Mouse (Mus musculus) liver, embryonic 14.5 days (tissue): Measurements from ENCODE around the gene Tnfaip2. TPM values are rescaled to one million over a fixed set of nuclear protein-coding genes. Genes with fewer than 3 reads are reported as not detected.

ENCODE experiments used
- ATAC-seq: fragments of 200-750 bp; cut with Nextera tagmentation; 2 replicates; pipeline ENCODE4 v1.8.0; 2017; ENCODE audit warnings: moderate number of reproducible peaks, mild to moderate bottlenecking, moderate library complexity; ENCODE audit not compliant: insufficient read depth
- DNase-seq, 3 experiments: peaks; one replicate each; pipeline ENCODE4 v3.0.0-alpha.2; 2012 to 2013; ENCODE audit warnings: low read depth in 3 of 3, low spot score in 3 of 3
- H3K27ac ChIP-seq: fragments of 300-500 bp; sonication (generic); 2 replicates; pipeline ENCODE4 v1.5.1; 2014; ENCODE audit warnings: moderate library complexity, mild to moderate bottlenecking, control low read depth, inconsistent platforms
- H3K27me3 ChIP-seq: fragments of 300-500 bp; sonication (generic); 2 replicates; pipeline ENCODE4 v1.6.1; 2014; ENCODE audit warnings: mild to moderate bottlenecking, low read length, moderate library complexity; ENCODE audit not compliant: control insufficient read depth, insufficient read depth
- H3K36me3 ChIP-seq: fragments of 300-500 bp; sonication (generic); replicated peaks from 2 replicates; pipeline ENCODE4 v1.6.1; 2014; ENCODE audit warnings: low read depth; ENCODE audit not compliant: control insufficient read depth, insufficient read depth
- H3K4me1 ChIP-seq, 2 experiments: fragments of 200-500 bp in 1 of 2; fragments of 300-500 bp in 1 of 2; sonication (generic) in 1 of 2; replicated peaks; 2 replicates each; pipeline ENCODE4 v1.6.1; 2012 to 2014; ENCODE audit warnings: antibody characterized with exemption in 1 of 2, inconsistent platforms in 1 of 2, low read length in 1 of 2; ENCODE audit not compliant: control insufficient read depth in 2 of 2, insufficient read depth in 2 of 2
- H3K4me2 ChIP-seq: fragments of 300-500 bp; sonication (generic); 2 replicates; pipeline ENCODE4 v1.6.1; 2014; ENCODE audit warnings: low read depth, mild to moderate bottlenecking, control low read depth, moderate library complexity
- H3K4me3 ChIP-seq, 2 experiments: fragments of 200-500 bp in 1 of 2; fragments of 300-500 bp in 1 of 2; sonication (generic) in 1 of 2; 2 replicates each; pipeline ENCODE4 v1.5.1; 2012 to 2014; ENCODE audit warnings: low read depth in 2 of 2, low read length in 2 of 2, mild to moderate bottlenecking in 2 of 2, control low read depth in 1 of 2, inconsistent platforms in 1 of 2, moderate library complexity in 1 of 2; ENCODE audit not compliant: insufficient read depth in 1 of 2
- H3K9ac ChIP-seq: fragments of 300-500 bp; sonication (generic); replicated peaks from 2 replicates; pipeline ENCODE4 v1.6.1; 2014; ENCODE audit warnings: mild to moderate bottlenecking, control low read depth, moderate library complexity
- H3K9me3 ChIP-seq: fragments of 300-500 bp; sonication (generic); 2 replicates; pipeline ENCODE4 v1.6.1; 2016; ENCODE audit warnings: low read length, mixed read lengths; ENCODE audit not compliant: control insufficient read depth
- CTCF ChIP-seq: IDR thresholded peaks from 2 replicates; pipeline ENCODE4 v1.5.1; 2016; ENCODE audit warnings: antibody characterized with exemption, low read depth, control low read depth
- EP300 ChIP-seq: IDR thresholded peaks from 2 replicates; pipeline ENCODE4 v1.6.1; 2016; ENCODE audit warnings: antibody characterized with exemption, low read depth
- WGBS: fragments of 180-500 bp; shearing (Covaris S2); extraction: QIAGEN DNeasy Blood & Tissue Kit; methylation state at CpG from one replicate; pipeline ENCODE4 v1.1.7; 2014; ENCODE audit not compliant: insufficient replicate concordance; 5-methylcytosine and 5-hydroxymethylcytosine counted together
- polyA plus RNA-seq, 2 experiments: library from polyadenylated mRNA; depleted of rRNA in 1 of 2; stranded (reverse) in 1 of 2; unstranded in 1 of 2; fragments of >200 nt; fragmentation: Nextera tagmentation in 1 of 2; extraction: Ambion mirVana in 1 of 2; gene quantifications; 2 replicates each; pipeline versions ENCODE4 v1.2.1 to v1.2.3; 2012 to 2014

The Tnfaip2 gene
- polyA plus RNA-seq, 2 experiments, result 57.6 to 78.7 TPM

DNA sequence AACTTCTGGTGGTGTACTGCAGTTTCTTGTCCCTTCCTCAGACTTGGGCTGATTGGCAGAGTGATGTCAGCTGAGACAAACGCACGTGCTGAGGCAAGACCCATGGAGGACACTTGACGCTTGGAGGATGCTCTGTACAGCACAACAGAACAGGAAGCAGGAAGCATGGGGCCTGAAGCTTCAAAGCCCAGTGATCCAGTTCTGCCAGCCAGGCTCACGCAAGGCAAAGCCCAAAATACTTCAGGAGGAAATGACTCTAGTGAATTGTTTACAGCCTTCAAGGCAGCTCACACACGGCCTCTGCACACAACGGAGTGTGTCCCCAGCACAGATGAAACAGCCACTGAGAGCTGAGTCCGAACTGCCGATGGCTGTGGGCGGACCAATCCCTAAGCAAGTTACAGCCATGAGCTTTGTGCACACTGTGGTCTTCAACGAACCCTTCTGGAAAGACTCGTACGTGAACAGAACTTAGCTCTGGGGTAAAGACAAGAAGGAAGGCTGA, 60.8 kb downstream of the Tnfaip2 start:
- WGBS, result 40% methylated on average over 12 of the region's 12 CpGs
- H3K9me3 ChIP-seq, result no peaks in the 10 kb centered on the region
- no peak overlapping the region for H3K4me3 ChIP-seq
- no peak for TF ChIP-seq CTCF
- no peak for TF ChIP-seq EP300
- H3K9ac ChIP-seq, result no peak overlapping the region
- no peaks in the 10 kb centered on the region for H3K36me3 ChIP-seq
- H3K27ac ChIP-seq, result no peak overlapping the region
- no peaks in the 10 kb centered on the region; the same call in none of the 2 replicates for H3K27me3 ChIP-seq
- no peak for ATAC-seq
- H3K4me1 ChIP-seq, result peaks cover 6 to 17% of the 10 kb centered on the region in 2 experiments
- H3K4me2 ChIP-seq, result no peak overlapping the region
- no peak for DNase-seq

DNA sequence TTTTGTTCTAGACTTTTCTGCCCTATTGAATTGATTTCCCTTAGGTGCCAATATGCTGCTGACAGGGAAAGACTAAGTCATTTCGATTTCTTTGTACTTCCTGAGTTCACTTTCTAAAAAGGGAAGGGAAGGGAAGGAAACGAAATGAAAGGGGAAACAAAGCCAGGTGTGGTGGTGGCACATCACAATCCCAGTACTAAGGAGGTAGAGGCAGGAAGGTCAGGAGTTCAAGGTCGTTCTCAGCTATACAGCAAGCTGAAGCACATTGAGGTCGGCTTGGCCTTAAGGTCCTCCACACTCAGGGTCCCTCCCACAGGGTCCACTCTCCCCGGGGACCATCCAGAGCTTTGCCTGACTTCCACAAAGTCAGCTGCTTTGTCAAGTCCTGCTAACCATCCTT, 61.3 kb downstream of the Tnfaip2 start:
- Histone ChIP-seq H3K27ac (no peak overlapping the region), H3K4me3 (no peak overlapping the region), H3K36me3 (no peaks in the 10 kb centered on the region), H3K27me3 (no peaks in the 10 kb centered on the region; the same call in none of the 2 replicates), H3K9ac (no peak overlapping the region), H3K4me1 (peaks cover 8 to 20% of the 10 kb centered on the region in 2 experiments), H3K9me3 (no peaks in the 10 kb centered on the region), H3K4me2 (no peak overlapping the region)
- TF ChIP-seq EP300 (no peak), CTCF (no peak)
- no peak for DNase-seq
- ATAC-seq, result no peak
- 26% methylated on average over 5 of the region's 5 CpGs for WGBS

Other genes with a start within 250 kb of the Tnfaip2 start
- gene Amn, start 171.4 kb upstream of the Tnfaip2 start, polyA plus RNA-seq (2012; rRNA removed), result 0.61 and 0.77 TPM in 2 replicates
- 0.44 and 0.71 TPM in 2 replicates for gene Amn, start 171.4 kb upstream of the Tnfaip2 start, polyA plus RNA-seq (2014; fragmentation: Nextera tagmentation; extraction: Ambion mirVana)
- gene Cdc42bpb, start 64.8 kb upstream of the Tnfaip2 start, polyA plus RNA-seq (2012; rRNA removed), result 22.5 and 23.2 TPM in 2 replicates
- 5.3 and 6.6 TPM in 2 replicates for gene Cdc42bpb, start 64.8 kb upstream of the Tnfaip2 start, polyA plus RNA-seq (2014; fragmentation: Nextera tagmentation; extraction: Ambion mirVana)
- gene Lbhd2, start 35.7 kb upstream of the Tnfaip2 start, polyA plus RNA-seq (2012; rRNA removed), result not detected in 2 replicates
- gene Lbhd2, start 35.7 kb upstream of the Tnfaip2 start, polyA plus RNA-seq (2014; fragmentation: Nextera tagmentation; extraction: Ambion mirVana), result 0.15 and 0.21 TPM in 2 replicates
- gene Exoc3l4, start 25.5 kb upstream of the Tnfaip2 start, polyA plus RNA-seq (2012; rRNA removed), result 18.1 and 20.1 TPM in 2 replicates
- 15.8 and 19.3 TPM in 2 replicates for gene Exoc3l4, start 25.5 kb upstream of the Tnfaip2 start, polyA plus RNA-seq (2014; fragmentation: Nextera tagmentation; extraction: Ambion mirVana)
- 0.61 and 0.91 TPM in 2 replicates for gene Gm266, start 43.4 kb downstream of the Tnfaip2 start, polyA plus RNA-seq (2012; rRNA removed)
- 0.42 and 0.53 TPM in 2 replicates for gene Gm266, start 43.4 kb downstream of the Tnfaip2 start, polyA plus RNA-seq (2014; fragmentation: Nextera tagmentation; extraction: Ambion mirVana)
- gene Eif5, start 95.5 kb downstream of the Tnfaip2 start, polyA plus RNA-seq (2012; rRNA removed), result 64.1 and 112 TPM in 2 replicates
- gene Eif5, start 95.5 kb downstream of the Tnfaip2 start, polyA plus RNA-seq (2014; fragmentation: Nextera tagmentation; extraction: Ambion mirVana), result 411 and 432 TPM in 2 replicates
- 14.6 and 24.6 TPM in 2 replicates for gene Mark3, start 132.1 kb downstream of the Tnfaip2 start, polyA plus RNA-seq (2012; rRNA removed)
- 18.0 and 19.5 TPM in 2 replicates for gene Mark3, start 132.1 kb downstream of the Tnfaip2 start, polyA plus RNA-seq (2014; fragmentation: Nextera tagmentation; extraction: Ambion mirVana)
- gene Ckb, start 229.9 kb downstream of the Tnfaip2 start, polyA plus RNA-seq (2012; rRNA removed), result 26.5 and 31.4 TPM in 2 replicates
- 26.1 and 28.0 TPM in 2 replicates for gene Ckb, start 229.9 kb downstream of the Tnfaip2 start, polyA plus RNA-seq (2014; fragmentation: Nextera tagmentation; extraction: Ambion mirVana)
- gene Trmt61a, start 235.6 kb downstream of the Tnfaip2 start, polyA plus RNA-seq (2012; rRNA removed), result 19.3 and 32.7 TPM in 2 replicates
- 3.3 and 4.4 TPM in 2 replicates for gene Trmt61a, start 235.6 kb downstream of the Tnfaip2 start, polyA plus RNA-seq (2014; fragmentation: Nextera tagmentation; extraction: Ambion mirVana)